Comparison of ENCODE assay signal across 27 mouse cellular contexts in the genomic region with DNA sequence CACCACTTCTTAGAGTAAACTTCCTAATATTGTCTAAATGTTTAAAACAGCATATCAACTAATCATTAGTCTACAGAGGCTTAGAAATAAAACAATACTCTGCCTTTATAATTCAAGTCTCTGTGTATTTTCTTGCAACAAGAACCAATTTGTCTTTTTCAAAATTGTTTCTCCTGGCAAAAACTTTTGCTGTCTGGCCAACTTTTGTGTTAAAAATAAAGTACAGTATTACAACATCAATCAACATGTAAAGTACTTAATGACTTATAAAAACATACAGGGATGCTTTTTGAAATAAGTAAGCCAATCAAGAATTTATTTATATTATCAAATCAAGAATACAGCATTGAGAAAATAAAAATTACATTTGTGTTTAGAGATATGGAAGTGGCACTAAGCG. TPM values are rescaled to one million over a fixed set of nuclear protein-coding genes. Genes with fewer than 3 reads are reported as not detected.
"Had no signal": no experiment of that assay in that cellular context is flagged by ENCODE, and none has a peak within 500 bp of the region (broad histone marks: within the 10 kb centered on the region; RNA-seq: fewer than 3 reads in every experiment).

No protein-coding gene starts in this region.

- H3K9ac ChIP-seq: heart, embryonic 12.5 days; hindbrain, embryonic 12.5 days; hindbrain, embryonic 14.5 days; intestine, embryonic 15.5 days; limb, embryonic 13.5 days; limb, embryonic 15.5 days; liver, embryonic 12.5 days; liver, embryonic 14.5 days had no signal

- H3K36me3 ChIP-seq: intestine, embryonic 15.5 days had no signal

- DNase-seq: gastrocnemius, postnatal 10 days; gastrocnemius, postnatal 25 days; heart, adult 18-20 months; heart, postnatal 10 days; heart, postnatal 4 days; kidney, adult 18-20 months; kidney, adult 8-10 months; kidney, postnatal 25 days; kidney, postnatal 4 days; layer of hippocampus, adult 9-11 months; layer of hippocampus, postnatal 36 days; left cerebral cortex, postnatal 4 days had no signal

- H3K4me3 ChIP-seq: gastrocnemius, adult 2 months; heart, embryonic 10.5 days; heart, embryonic 12.5 days; hindbrain, embryonic 10.5 days; hindbrain, embryonic 12.5 days; intestine, embryonic 15.5 days; layer of hippocampus, adult 2 months; limb, embryonic 13.5 days; limb, embryonic 15.5 days; liver, embryonic 12.5 days had no signal

- H3K4me1 ChIP-seq: heart, embryonic 10.5 days; hindbrain, embryonic 10.5 days; hindbrain, embryonic 12.5 days; intestine, embryonic 15.5 days; limb, embryonic 13.5 days; limb, embryonic 15.5 days; liver, embryonic 12.5 days had no signal

- H3K27ac ChIP-seq: gastrocnemius, adult 2 months; heart, embryonic 10.5 days; hindbrain, embryonic 10.5 days; hindbrain, embryonic 12.5 days; hindbrain, embryonic 14.5 days; intestine, embryonic 15.5 days; layer of hippocampus, adult 2 months; limb, embryonic 13.5 days; limb, embryonic 15.5 days; liver, embryonic 12.5 days; liver, embryonic 14.5 days had no signal

- H3K9me3 ChIP-seq: heart, embryonic 10.5 days; heart, embryonic 12.5 days; hindbrain, embryonic 10.5 days; hindbrain, embryonic 12.5 days; intestine, embryonic 15.5 days; limb, embryonic 13.5 days; limb, embryonic 15.5 days; liver, embryonic 12.5 days had no signal

- H3K4me2 ChIP-seq: heart, embryonic 12.5 days; hindbrain, embryonic 12.5 days; hindbrain, embryonic 14.5 days; intestine, embryonic 15.5 days; limb, embryonic 13.5 days; limb, embryonic 15.5 days; liver, embryonic 12.5 days had no signal

- ATAC-seq: hindbrain, embryonic 16.5 days; inflammation-experienced regulatory T-cells, adult 6 months; intestine, embryonic 15.5 days; intestine, postnatal 0 days; liver, embryonic 12.5 days had no signal

- H3K27me3 ChIP-seq: heart, embryonic 12.5 days; hindbrain, embryonic 12.5 days; intestine, embryonic 15.5 days; limb, embryonic 13.5 days; limb, embryonic 15.5 days; liver, embryonic 12.5 days had no signal

RNA-seq across cellular contexts. Expression of a gene that starts 41.4 kb away (rescaled TPM):
- polyA plus RNA-seq: inflammation-experienced regulatory T-cells, adult 6 months had no signal
